Mouse (Mus musculus) megakaryocyte, embryonic 14.5 days (primary cell): ENCODE results near the gene L3mbtl4.

Experiments used
- FLI1 ChIP-seq: IDR thresholded peaks from 2 replicates; pipeline ENCODE4 v1.6.1; 2012; ENCODE audit warnings: low read length, inconsistent platforms, mixed read lengths
- GATA1 ChIP-seq: IDR thresholded peaks from 3 replicates; pipeline ENCODE4 v1.6.1; 2012; ENCODE audit warnings: mixed read lengths, low read length, inconsistent platforms, borderline replicate concordance

GRCm38 (mm10) chr17:68602744-68603143, 329.1 kb downstream of the L3mbtl4 start:
- TF ChIP-seq GATA1 (no peak), FLI1 (no peak)
